Mouse (Mus musculus): Measurements from ENCODE around the gene Ptma.

GRCm38 (mm10) chr1:86524619-86525498 lies 1.7 kb upstream of the Ptma start:
- TF ChIP-seq CTCF (IDR thresholded peaks at IDR 0.05; ENCODE audit: low read depth) (peak; percentile 100), EP300 (IDR thresholded peaks at IDR 0.05; ENCODE audit: low read depth) (peak; percentile 35)
